Mouse (Mus musculus) gastrocnemius, postnatal 36 days (tissue): ENCODE results near the gene Sbpl. TPM values are rescaled to one million over a fixed set of nuclear protein-coding genes. Genes with fewer than 3 reads are reported as not detected.
"Not testable (repeated sequence)": the region's sequence is repeated elsewhere in the genome, so short reads cannot be mapped to it uniquely, and the experiment has no call there.

ENCODE experiments used
- DNase-seq, 2 experiments: peaks; one replicate each; pipeline ENCODE4 v3.0.0; 2022
- intact Hi-C: fragments of 180-260 bp; cut with DNase I; formaldehyde crosslinking; loops from one replicate; pipeline ENCODE4 v1.15.1; 2025
- total RNA-seq, 2 experiments: library from RNA; stranded (reverse); gene quantifications; 2 replicates each; pipeline ENCODE4 v1.2.3; 2021

Sbpl gene
- total RNA-seq, 2 experiments from 2014 or later = not detected

- intact Hi-C loops = loop anchor here (2.0 kb wide), 1 partner anchor 29 kb away; no protein-coding TSS in a partner anchor
- no peak for DNase-seq
Observed at GRCm38 (mm10) chr17:23965805-23966425, 10.8 kb upstream of the Sbpl start.

GRCm38 (mm10) chr17:23961573-23962122 is 6.6 kb upstream of the Sbpl start:
- intact Hi-C loops = loop anchor here (5.0 kb wide), 1 partner anchor 189 kb away; the partner anchor contains the start of gene Flywch1
- DNase-seq = no peak

GRCm38 (mm10) chr17:23960084-23960738 is 5.1 kb upstream of the Sbpl start:
- peak; percentile 44 to 47 for DNase-seq
- intact Hi-C loops = loop anchor here (5.0 kb wide), 1 partner anchor 188 kb away; the partner anchor contains the start of gene Flywch1

- intact Hi-C loops, DNase-seq: not testable (repeated sequence)
Observed at GRCm38 (mm10) chr17:23950828-23951227, 4.2 kb downstream of the Sbpl start.

- no peak for DNase-seq
- intact Hi-C loops = no loop called here
Observed at GRCm38 (mm10) chr17:23949068-23949467, 6.0 kb downstream of the Sbpl start.

GRCm38 (mm10) chr17:23947486-23947885 is 7.6 kb downstream of the Sbpl start:
- intact Hi-C loops, DNase-seq: not testable (repeated sequence)

GRCm38 (mm10) chr17:23941372-23941771 is 13.7 kb downstream of the Sbpl start, which contains the start of gene Sbp:
TSS of gene Sbp (plus strand) at chr17:23941672.
- intact Hi-C loops = no loop called here
- DNase-seq = no peak

- intact Hi-C loops = no loop called here
- no peak for DNase-seq
Observed at GRCm38 (mm10) chr17:23931157-23931556, 23.9 kb downstream of the Sbpl start.

- DNase-seq = peak; percentile 31 to 42
- intact Hi-C loops = no loop called here
Observed at GRCm38 (mm10) chr17:23925090-23925493, 30.0 kb downstream of the Sbpl start.

- intact Hi-C loops = no loop called here
- DNase-seq = peak; percentile 89 to 94
Observed at GRCm38 (mm10) chr17:23924531-23925007, 30.5 kb downstream of the Sbpl start.

- intact Hi-C loops, DNase-seq: not testable (repeated sequence)
Observed at GRCm38 (mm10) chr17:23917158-23917557, 37.9 kb downstream of the Sbpl start, which contains the start of gene Dcpp3. TSS of gene Dcpp3 (plus strand) at chr17:23917458.

Other genes starting within 250 kb of the Sbpl start
- not detected for gene 1520401A03Rik, start 232.5 kb downstream of the Sbpl start, total RNA-seq
- under 1 TPM; 0.52 to 0.64 TPM for gene Pkmyt1, start 228.9 kb downstream of the Sbpl start, total RNA-seq
- 1 to 10 TPM; 3.6 to 4.0 TPM for gene Paqr4, start 214.4 kb downstream of the Sbpl start, total RNA-seq
- gene Kremen2, start 209.4 kb downstream of the Sbpl start, total RNA-seq = not detected
- gene Flywch1, start 183.7 kb downstream of the Sbpl start, total RNA-seq = 10 to 100 TPM; 34.3 to 38.0 TPM
- under 1 TPM in 1 of 2 experiments, not detected in 1; 0.46 TPM for gene Flywch2, start 169.2 kb downstream of the Sbpl start, total RNA-seq
- gene Srrm2, start 164.7 kb downstream of the Sbpl start, total RNA-seq = 100 to 1,000 TPM; 153 to 189 TPM
- 100 to 1,000 TPM; 270 to 297 TPM for gene Elob, start 126.1 kb downstream of the Sbpl start, total RNA-seq
- not detected for gene Prss33, start 119.2 kb downstream of the Sbpl start, total RNA-seq
- not detected for gene Prss32, start 111.4 kb downstream of the Sbpl start, total RNA-seq
- under 1 TPM in 1 of 2 experiments, not detected in 1; 0.37 TPM for gene Prss41, start 111.1 kb downstream of the Sbpl start, total RNA-seq
- gene Prss21, start 87.2 kb downstream of the Sbpl start, total RNA-seq = not detected
- gene Dcpp1, start 74.4 kb downstream of the Sbpl start, total RNA-seq = not detected
- gene Dcpp2, start 74.4 kb downstream of the Sbpl start, total RNA-seq = not detected
- gene Dcpp3, start 37.8 kb downstream of the Sbpl start, total RNA-seq = not detected
- not detected for gene Sbp, start 13.6 kb downstream of the Sbpl start, total RNA-seq
- gene Prss30, start 25.3 kb upstream of the Sbpl start, total RNA-seq = not detected
- not detected for gene Prss22, start 42.8 kb upstream of the Sbpl start, total RNA-seq
- gene Prss27, start 82.9 kb upstream of the Sbpl start, total RNA-seq = not detected
- 1 to 10 TPM; 7.6 to 8.8 TPM for gene Kctd5, start 118.2 kb upstream of the Sbpl start, total RNA-seq
- gene Pdpk1, start 195.7 kb upstream of the Sbpl start, total RNA-seq = 10 to 100 TPM; 35.5 to 39.9 TPM
- gene Amdhd2, start 208.5 kb upstream of the Sbpl start, total RNA-seq = 10 to 100 TPM in 1 of 2 experiments, 1 to 10 TPM in 1; 8.4 to 10.4 TPM
- 100 to 1,000 TPM; 142 to 153 TPM for gene Atp6v0c, start 214.4 kb upstream of the Sbpl start, total RNA-seq